Mouse (Mus musculus): Measurements from ENCODE around the gene Hnrnpdl. TPM values are rescaled to one million over a fixed set of nuclear protein-coding genes. Genes with fewer than 3 reads are reported as not detected.
A peak's percentile ranks its signal among the peaks of the same experiment; 100 is the strongest.

The Hnrnpdl gene
- polyA plus RNA-seq, 1 experiment from 2014 or later: 58.8 TPM

- Histone ChIP-seq H3K4me1 (replicated peaks; ENCODE audit: control insufficient read depth, insufficient read depth) (no peaks in the 10 kb centered on the region), H3K27ac (replicated peaks) (peak overlapping the region; percentile 49; the same call in 1 of the 2 replicates), H3K4me3 (ENCODE audit: low read depth, low read length) (no peak overlapping the region), H3K36me3 (ENCODE audit: control insufficient read depth, insufficient read depth, low read length) (peaks cover 16% of the 10 kb centered on the region), H3K9me3 (ENCODE audit: control insufficient read depth, low read length) (no peaks in the 10 kb centered on the region), H3K27me3 (ENCODE audit: control insufficient read depth, insufficient read depth, low read length) (no peaks in the 10 kb centered on the region), H3K4me2 (replicated peaks; ENCODE audit: low read depth) (no peak overlapping the region), H3K9ac (ENCODE audit: low read length) (no peak overlapping the region)
- no peak for DNase-seq (ENCODE audit: low spot score)
- TF ChIP-seq CTCF (IDR thresholded peaks at IDR 0.05; ENCODE audit: low read depth) (no peak), EP300 (optimal IDR thresholded peaks at IDR 0.05) (no peak)
- ATAC-seq (ENCODE audit: low FRiP score, low TSS enrichment): no peak
- 82% methylated on average over 16 of the region's 16 CpGs for WGBS
Measured at GRCm38 (mm10) chr5:100067579-100067978, 28.1 kb upstream of the Hnrnpdl start.

GRCm38 (mm10) chr5:100060876-100061275 is 21.4 kb upstream of the Hnrnpdl start:
- Histone ChIP-seq H3K4me1 (replicated peaks; ENCODE audit: control insufficient read depth, insufficient read depth) (no peaks in the 10 kb centered on the region), H3K4me2 (replicated peaks; ENCODE audit: low read depth) (no peak overlapping the region), H3K27ac (replicated peaks) (no peak overlapping the region), H3K4me3 (ENCODE audit: low read depth, low read length) (no peak overlapping the region), H3K9me3 (ENCODE audit: control insufficient read depth, low read length) (no peaks in the 10 kb centered on the region), H3K27me3 (ENCODE audit: control insufficient read depth, insufficient read depth, low read length) (no peaks in the 10 kb centered on the region), H3K9ac (ENCODE audit: low read length) (no peak overlapping the region), H3K36me3 (ENCODE audit: control insufficient read depth, insufficient read depth, low read length) (peaks cover 23% of the 10 kb centered on the region)
- DNase-seq (ENCODE audit: low spot score): no peak
- 87% methylated on average over 14 of the region's 14 CpGs for WGBS
- ATAC-seq (ENCODE audit: low FRiP score, low TSS enrichment): no peak
- TF ChIP-seq CTCF (IDR thresholded peaks at IDR 0.05; ENCODE audit: low read depth) (no peak), EP300 (optimal IDR thresholded peaks at IDR 0.05) (no peak)

- H3K9me3 ChIP-seq (ENCODE audit: control insufficient read depth, low read length): no peaks in the 10 kb centered on the region
- H3K27ac ChIP-seq (replicated peaks): 0 out of 2 replicates have a peak overlapping the region, but pooled peaks have one; percentile 4
- DNase-seq (ENCODE audit: low spot score): no peak
- ATAC-seq (ENCODE audit: low FRiP score, low TSS enrichment): no peak
- H3K4me2 ChIP-seq (replicated peaks; ENCODE audit: low read depth): no peak overlapping the region
- WGBS: 59% methylated on average over 6 of the region's 6 CpGs
- H3K36me3 ChIP-seq (ENCODE audit: control insufficient read depth, insufficient read depth, low read length): peaks cover 23% of the 10 kb centered on the region
- H3K27me3 ChIP-seq (ENCODE audit: control insufficient read depth, insufficient read depth, low read length): no peaks in the 10 kb centered on the region
- no peak overlapping the region for H3K9ac ChIP-seq (ENCODE audit: low read length)
- H3K4me1 ChIP-seq (replicated peaks; ENCODE audit: control insufficient read depth, insufficient read depth): no peaks in the 10 kb centered on the region; the same call in 1 of the 2 replicates
- H3K4me3 ChIP-seq (ENCODE audit: low read depth, low read length): no peak overlapping the region
- TF ChIP-seq CTCF (IDR thresholded peaks at IDR 0.05; ENCODE audit: low read depth): no peak
- TF ChIP-seq EP300 (optimal IDR thresholded peaks at IDR 0.05): no peak
Measured at GRCm38 (mm10) chr5:100059326-100059725, 19.9 kb upstream of the Hnrnpdl start.

- DNase-seq (ENCODE audit: low spot score) (no peak), ATAC-seq (ENCODE audit: low FRiP score, low TSS enrichment) (no peak)
- Histone ChIP-seq H3K4me3 (ENCODE audit: low read depth, low read length) (no peak overlapping the region), H3K9ac (ENCODE audit: low read length) (no peak overlapping the region), H3K36me3 (ENCODE audit: control insufficient read depth, insufficient read depth, low read length) (peaks cover 19% of the 10 kb centered on the region), H3K9me3 (ENCODE audit: control insufficient read depth, low read length) (no peaks in the 10 kb centered on the region), H3K27ac (replicated peaks) (no peak overlapping the region), H3K4me1 (replicated peaks; ENCODE audit: control insufficient read depth, insufficient read depth) (no peaks in the 10 kb centered on the region; the same call in 1 of the 2 replicates), H3K4me2 (replicated peaks; ENCODE audit: low read depth) (no peak overlapping the region), H3K27me3 (ENCODE audit: control insufficient read depth, insufficient read depth, low read length) (no peaks in the 10 kb centered on the region)
- 53% methylated on average over 6 of the region's 6 CpGs for WGBS
- TF ChIP-seq CTCF (IDR thresholded peaks at IDR 0.05; ENCODE audit: low read depth) (no peak), EP300 (optimal IDR thresholded peaks at IDR 0.05) (no peak)
Measured at GRCm38 (mm10) chr5:100058729-100059128, 19.3 kb upstream of the Hnrnpdl start.

- DNase-seq (ENCODE audit: low spot score): no peak
- no peak overlapping the region for H3K4me3 ChIP-seq (ENCODE audit: low read depth, low read length)
- H3K27ac ChIP-seq (replicated peaks): no peak overlapping the region
- peaks cover 16% of the 10 kb centered on the region for H3K36me3 ChIP-seq (ENCODE audit: control insufficient read depth, insufficient read depth, low read length)
- no peak overlapping the region for H3K9ac ChIP-seq (ENCODE audit: low read length)
- H3K4me2 ChIP-seq (replicated peaks; ENCODE audit: low read depth): no peak overlapping the region
- no peaks in the 10 kb centered on the region for H3K9me3 ChIP-seq (ENCODE audit: control insufficient read depth, low read length)
- 71% methylated on average over 11 of the region's 15 CpGs for WGBS
- no peaks in the 10 kb centered on the region; the same call in 1 of the 2 replicates for H3K4me1 ChIP-seq (replicated peaks; ENCODE audit: control insufficient read depth, insufficient read depth)
- H3K27me3 ChIP-seq (ENCODE audit: control insufficient read depth, insufficient read depth, low read length): no peaks in the 10 kb centered on the region
- TF ChIP-seq CTCF (IDR thresholded peaks at IDR 0.05; ENCODE audit: low read depth) (no peak), EP300 (optimal IDR thresholded peaks at IDR 0.05) (no peak)
- no peak; the same call in 1 of the 2 replicates for ATAC-seq (ENCODE audit: low FRiP score, low TSS enrichment)
Measured at GRCm38 (mm10) chr5:100057461-100058209, 18.2 kb upstream of the Hnrnpdl start.

GRCm38 (mm10) chr5:100055866-100056369 is 16.5 kb upstream of the Hnrnpdl start:
- Histone ChIP-seq H3K4me1 (replicated peaks; ENCODE audit: control insufficient read depth, insufficient read depth) (no peaks in the 10 kb centered on the region; the same call in 1 of the 2 replicates), H3K4me3 (ENCODE audit: low read depth, low read length) (no peak overlapping the region), H3K9me3 (ENCODE audit: control insufficient read depth, low read length) (no peaks in the 10 kb centered on the region), H3K9ac (ENCODE audit: low read length) (no peak overlapping the region), H3K4me2 (replicated peaks; ENCODE audit: low read depth) (no peak overlapping the region), H3K27ac (replicated peaks) (no peak overlapping the region), H3K36me3 (ENCODE audit: control insufficient read depth, insufficient read depth, low read length) (peaks cover 6% of the 10 kb centered on the region), H3K27me3 (ENCODE audit: control insufficient read depth, insufficient read depth, low read length) (no peaks in the 10 kb centered on the region)
- DNase-seq (ENCODE audit: low spot score): no peak
- TF ChIP-seq EP300 (optimal IDR thresholded peaks at IDR 0.05) (no peak), CTCF (IDR thresholded peaks at IDR 0.05; ENCODE audit: low read depth) (no peak)
- 57% methylated on average over 5 of the region's 5 CpGs for WGBS
- ATAC-seq (ENCODE audit: low FRiP score, low TSS enrichment): no peak
